ENCODE assay signal across 8 mouse cellular contexts in genomic region chr9:34489760-34490159, GRCm38 (mm10). TPM values are rescaled to one million over a fixed set of nuclear protein-coding genes. Genes with fewer than 3 reads are reported as not detected.
A peak's percentile ranks its signal among the peaks of the same experiment; 100 is the strongest.
DNase-seq lines count a peak whose midpoint lies in the region; ATAC-seq and TF ChIP-seq lines count a peak whose summit lies in the region.

No protein-coding gene starts in this region.

- H3K27ac ChIP-seq in liver, embryonic 13.5 days, result no peak overlapping the region
- no peak overlapping the region for H3K27ac ChIP-seq in liver, postnatal 0 days (ENCODE audit: low read depth)
- H3K27ac ChIP-seq in intestine, embryonic 16.5 days (ENCODE audit: low read length), result no peak overlapping the region
- H3K27ac ChIP-seq in olfactory bulb, adult 2 months (ENCODE audit: insufficient read depth, low read depth, low read length), result no peak overlapping the region

- no peak overlapping the region for H3K9ac ChIP-seq in liver, embryonic 13.5 days
- no peak overlapping the region for H3K9ac ChIP-seq in liver, postnatal 0 days (replicated peaks)
- H3K9ac ChIP-seq in intestine, embryonic 16.5 days (ENCODE audit: low read depth, low read length), result no peak overlapping the region

- no peak for ATAC-seq in liver, embryonic 13.5 days (ENCODE audit: low read depth)
- no peak for ATAC-seq in liver, postnatal 0 days
- no peak for ATAC-seq in intestine, embryonic 16.5 days
- no peak for ATAC-seq in erythroblast, adult 5-6 weeks (replicated peaks; ENCODE audit: low FRiP score, poor library complexity, severe bottlenecking)

- peak overlapping the region; percentile 64; the same call in 1 of the 2 replicates for H3K4me2 ChIP-seq in liver, embryonic 13.5 days
- H3K4me2 ChIP-seq in liver, postnatal 0 days (ENCODE audit: low read depth, low read length), result no peak overlapping the region; the same call in 1 of the 2 replicates
- H3K4me2 ChIP-seq in intestine, embryonic 16.5 days (ENCODE audit: low read depth, low read length), result peak overlapping the region; percentile 91

- no peak overlapping the region for H3K4me3 ChIP-seq in liver, embryonic 13.5 days (replicated peaks)
- H3K4me3 ChIP-seq in liver, postnatal 0 days (ENCODE audit: low read depth, low read length), result no peak overlapping the region
- H3K4me3 ChIP-seq in intestine, embryonic 16.5 days (ENCODE audit: low read length), result peak overlapping the region; percentile 63
- peak overlapping the region; percentile 92 for H3K4me3 ChIP-seq in olfactory bulb, adult 2 months (ENCODE audit: insufficient read depth, low read depth, low read length)

- 13% methylated on average over 5 of the region's 5 CpGs for WGBS in liver, embryonic 13.5 days (ENCODE audit: insufficient replicate concordance)
- WGBS in liver, postnatal 0 days (ENCODE audit: insufficient replicate concordance), result 29% methylated on average over 5 of the region's 5 CpGs
- WGBS in intestine, embryonic 16.5 days, result 23% methylated on average over 5 of the region's 5 CpGs
- WGBS in olfactory bulb, adult 2 months, result 25% methylated on average over 5 of the region's 5 CpGs

- no peak for TF ChIP-seq EP300 in liver, postnatal 0 days (IDR thresholded peaks at IDR 0.05; ENCODE audit: low read depth)

- H3K4me1 ChIP-seq in liver, embryonic 13.5 days (replicated peaks), result no peaks in the 10 kb centered on the region
- no peaks in the 10 kb centered on the region; the same call in 1 of the 2 replicates for H3K4me1 ChIP-seq in liver, postnatal 0 days (ENCODE audit: insufficient read depth)
- peaks cover 12% of the 10 kb centered on the region; the same call in 1 of the 2 replicates for H3K4me1 ChIP-seq in intestine, embryonic 16.5 days (ENCODE audit: control insufficient read depth, insufficient read depth, low read length)
- peaks cover 19% of the 10 kb centered on the region for H3K4me1 ChIP-seq in olfactory bulb, adult 2 months (ENCODE audit: control insufficient read depth, insufficient read depth, low read length)

- H3K36me3 ChIP-seq in liver, embryonic 13.5 days, result no peaks in the 10 kb centered on the region
- no peaks in the 10 kb centered on the region for H3K36me3 ChIP-seq in liver, postnatal 0 days (replicated peaks; ENCODE audit: insufficient read depth, low read length)
- H3K36me3 ChIP-seq in intestine, embryonic 16.5 days (ENCODE audit: control insufficient read depth, insufficient read depth, low read length), result no peaks in the 10 kb centered on the region

- peaks cover 72% of the 10 kb centered on the region for H3K27me3 ChIP-seq in liver, embryonic 13.5 days
- H3K27me3 ChIP-seq in liver, postnatal 0 days (ENCODE audit: insufficient read depth, low read length), result peaks cover 66% of the 10 kb centered on the region
- H3K27me3 ChIP-seq in intestine, embryonic 16.5 days (replicated peaks; ENCODE audit: control insufficient read depth, insufficient read depth, low read length), result peaks cover 23% of the 10 kb centered on the region

- DNase-seq in cerebellum, adult 18-20 months, result peak; percentile 34 to 38
- no peak for DNase-seq in cerebellum, adult 11 months
- no peak for DNase-seq in liver, embryonic 13.5 days
- DNase-seq in liver, postnatal 0 days, result no peak
- no peak for DNase-seq in adrenal gland, postnatal 36 days

- no peaks in the 10 kb centered on the region for H3K9me3 ChIP-seq in liver, embryonic 13.5 days (replicated peaks)
- no peaks in the 10 kb centered on the region for H3K9me3 ChIP-seq in liver, postnatal 0 days (ENCODE audit: low read length)
- H3K9me3 ChIP-seq in intestine, embryonic 16.5 days (ENCODE audit: control insufficient read depth, low read length), result no peaks in the 10 kb centered on the region

- no peak for TF ChIP-seq CTCF in liver, postnatal 0 days (IDR thresholded peaks at IDR 0.05; ENCODE audit: low read depth)
- TF ChIP-seq CTCF in olfactory bulb, adult 2 months (IDR thresholded peaks at IDR 0.05; ENCODE audit: insufficient read depth, low read depth, low read length), result no peak

- no peak for TF ChIP-seq POLR2A in olfactory bulb, adult 2 months (IDR thresholded peaks at IDR 0.05; ENCODE audit: insufficient read depth, low read depth, low read length)

RNA-seq across cellular contexts. Expression of gene Kirrel3, which starts 4.1 kb away (rescaled TPM):
- polyA plus RNA-seq in liver, embryonic 13.5 days (2015; fragmentation: Nextera tagmentation; extraction: Ambion mirVana), result 0.23 and 0.24 TPM in 2 replicates
- polyA plus RNA-seq in liver, postnatal 0 days (2015; fragmentation: Nextera tagmentation; extraction: Ambion mirVana), result 0.07 TPM in 1 of 2 replicates, not detected in the other
- polyA plus RNA-seq in intestine, embryonic 16.5 days (2015; fragmentation: Nextera tagmentation; extraction: Ambion mirVana), result 1.7 and 1.8 TPM in 2 replicates
- not detected in 2 replicates for polyA plus RNA-seq in olfactory bulb, adult 2 months (2012; ENCODE audit: insufficient read depth, insufficient read length, low replicate concordance, missing spikeins)
- under 1 TPM; 0.26 to 0.33 TPM for total RNA-seq in adrenal gland, postnatal 36 days (2021)
- total RNA-seq in erythroblast, adult 5-6 weeks (2015; ENCODE audit: low replicate concordance), result not detected in 2 replicates
- total RNA-seq in erythroblast, adult 5-6 weeks (2017; ENCODE audit: low replicate concordance), result not detected in 2 replicates

Comparison
In these comparisons a context has a peak if more than half of its experiments do, and no peak if none do; other contexts are left out.
1. DNase-seq: peak in cerebellum, adult 18-20 months (2 of 2); none in cerebellum, adult 11 months (single experiment), liver, embryonic 13.5 days (single experiment), liver, postnatal 0 days (single experiment) and adrenal gland, postnatal 36 days (0 of 2).
2. H3K4me3 ChIP-seq: peak in intestine, embryonic 16.5 days (single experiment) and olfactory bulb, adult 2 months (single experiment); none in liver, embryonic 13.5 days (single experiment) and liver, postnatal 0 days (single experiment).